Mouse (Mus musculus): ENCODE data around the gene Gm49601. TPM values are rescaled to one million over a fixed set of nuclear protein-coding genes. Genes with fewer than 3 reads are reported as not detected.

Gm49601 gene
- polyA plus RNA-seq, 1 experiment: 90.7 TPM

GRCm38 (mm10) chr16:18586076-18586905 lies 39.9 kb downstream of the Gm49601 start:
- DNase-seq (ENCODE audit: low read depth, low spot score): no peak
- 8% methylated on average over 82 of the region's 83 CpGs for WGBS

GRCm38 (mm10) chr16:18585676-18586075 lies 40.6 kb downstream of the Gm49601 start:
- 56% methylated on average over 10 of the region's 10 CpGs for WGBS
- no peak for DNase-seq (ENCODE audit: low read depth, low spot score)

- WGBS: 81% methylated on average over 10 of the region's 10 CpGs
- DNase-seq (ENCODE audit: low read depth, low spot score): no peak
Observed at GRCm38 (mm10) chr16:18584901-18585510, 41.2 kb downstream of the Gm49601 start.

- WGBS: 74% methylated on average over 10 of the region's 10 CpGs
- no peak for DNase-seq (ENCODE audit: low read depth, low spot score)
Observed at GRCm38 (mm10) chr16:18583673-18584357, 42.4 kb downstream of the Gm49601 start.

- no peak for DNase-seq (ENCODE audit: low read depth, low spot score)
- 60% methylated on average over 10 of the region's 10 CpGs for WGBS
Observed at GRCm38 (mm10) chr16:18583169-18583568, 43.1 kb downstream of the Gm49601 start.

GRCm38 (mm10) chr16:18582426-18583148 lies 43.6 kb downstream of the Gm49601 start:
- 4% methylated on average over 67 of the region's 67 CpGs for WGBS
- no peak for DNase-seq (ENCODE audit: low read depth, low spot score)

- 1% methylated on average over 66 of the region's 66 CpGs for WGBS
- DNase-seq (ENCODE audit: low read depth, low spot score): no peak
Observed at GRCm38 (mm10) chr16:18581623-18582205, 44.5 kb downstream of the Gm49601 start.

- no peak for DNase-seq (ENCODE audit: low read depth, low spot score)
- 8% methylated on average over 21 of the region's 21 CpGs for WGBS
Observed at GRCm38 (mm10) chr16:18581050-18581622, 45.1 kb downstream of the Gm49601 start.

- DNase-seq (ENCODE audit: low read depth, low spot score): no peak
- WGBS: 64% methylated on average over 2 of the region's 2 CpGs
Observed at GRCm38 (mm10) chr16:18580389-18580788, 45.8 kb downstream of the Gm49601 start.

- WGBS: 62% methylated on average over 5 of the region's 5 CpGs
- no peak for DNase-seq (ENCODE audit: low read depth, low spot score)
Observed at GRCm38 (mm10) chr16:18577599-18578160, 48.5 kb downstream of the Gm49601 start.

GRCm38 (mm10) chr16:18577071-18577470 lies 49.2 kb downstream of the Gm49601 start:
- 55% methylated on average over 3 of the region's 3 CpGs for WGBS
- no peak for DNase-seq (ENCODE audit: low read depth, low spot score)

GRCm38 (mm10) chr16:18574196-18574595 lies 52.0 kb downstream of the Gm49601 start:
- no peak for DNase-seq (ENCODE audit: low read depth, low spot score)
- 65% methylated on average over 8 of the region's 8 CpGs for WGBS

Other genes starting within 250 kb of the Gm49601 start
- 18.0 and 19.3 TPM in 2 replicates for gene Txnrd2, start 200.0 kb downstream of the Gm49601 start, polyA plus RNA-seq (2012; rRNA removed)
- gene Comt, start 199.6 kb downstream of the Gm49601 start, polyA plus RNA-seq (2012; rRNA removed): 157 and 222 TPM in 2 replicates
- 9.9 and 13.1 TPM in 2 replicates for gene Gnb1l, start 127.7 kb downstream of the Gm49601 start, polyA plus RNA-seq (2012; rRNA removed)
- gene Rtl10, start 127.5 kb downstream of the Gm49601 start, polyA plus RNA-seq (2012; rRNA removed): 5.0 and 7.9 TPM in 2 replicates
- 0.99 and 1.2 TPM in 2 replicates for gene Tbx1, start 35.8 kb downstream of the Gm49601 start, polyA plus RNA-seq (2012; rRNA removed)
- 102 and 145 TPM in 2 replicates for gene Gp1bb, start 4.0 kb downstream of the Gm49601 start, polyA plus RNA-seq (2012; rRNA removed)
- gene Sept5, start 3.5 kb upstream of the Gm49601 start, polyA plus RNA-seq (2012; rRNA removed): 373 and 445 TPM in 2 replicates
- gene Cldn5, start 150.4 kb upstream of the Gm49601 start, polyA plus RNA-seq (2012; rRNA removed): 9.9 and 10.1 TPM in 2 replicates
- gene Ufd1, start 185.4 kb upstream of the Gm49601 start, polyA plus RNA-seq (2012; rRNA removed): 27.2 and 33.5 TPM in 2 replicates
- gene Cdc45, start 185.6 kb upstream of the Gm49601 start, polyA plus RNA-seq (2012; rRNA removed): 19.7 and 21.0 TPM in 2 replicates
- 54.3 and 55.2 TPM in 2 replicates for gene 2510002D24Rik, start 210.2 kb upstream of the Gm49601 start, polyA plus RNA-seq (2012; rRNA removed)
- 0.81 TPM in 1 of 2 replicates, not detected in the other for gene Gm28539, start 210.2 kb upstream of the Gm49601 start, polyA plus RNA-seq (2012; rRNA removed)